Mouse (Mus musculus) urinary bladder, postnatal 10 days (tissue): ENCODE data around the gene Popdc2.

Source experiments
- DNase-seq: peaks from one replicate; pipeline ENCODE4 v3.0.0; 2022; ENCODE audit warnings: low spot score

Gene Popdc2

DNA sequence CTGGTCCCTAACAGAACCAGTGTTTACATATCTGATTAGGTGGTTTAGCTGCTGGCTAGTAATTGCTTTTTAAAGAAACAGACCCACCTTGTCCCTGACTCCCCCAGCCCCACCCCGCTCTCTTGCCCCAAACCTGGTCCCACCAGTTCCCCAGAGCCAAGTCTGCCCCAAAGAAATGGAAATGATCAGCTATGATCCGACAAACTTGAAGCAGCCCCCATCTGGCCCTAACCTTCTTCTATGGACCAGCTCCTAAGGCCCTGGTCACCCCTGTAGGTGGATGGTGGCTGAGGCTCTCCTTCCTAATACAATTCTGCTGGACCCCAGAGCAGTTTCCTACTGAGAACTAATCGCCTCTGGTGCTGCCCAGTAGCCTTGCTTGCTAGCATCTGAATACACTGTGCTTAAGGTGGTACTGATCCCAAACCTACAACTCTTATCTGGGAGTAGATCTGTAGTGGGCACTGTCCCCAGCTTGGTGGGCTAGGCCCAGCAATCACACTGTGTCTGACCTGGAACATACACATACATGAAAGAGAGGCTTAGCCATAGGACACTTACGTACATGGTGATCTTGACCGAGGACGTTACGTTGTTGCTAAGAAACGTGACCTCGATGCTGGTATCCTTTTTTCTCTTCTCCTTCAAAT is 38.4 kb downstream of the Popdc2 start:
- no peak for DNase-seq

DNA sequence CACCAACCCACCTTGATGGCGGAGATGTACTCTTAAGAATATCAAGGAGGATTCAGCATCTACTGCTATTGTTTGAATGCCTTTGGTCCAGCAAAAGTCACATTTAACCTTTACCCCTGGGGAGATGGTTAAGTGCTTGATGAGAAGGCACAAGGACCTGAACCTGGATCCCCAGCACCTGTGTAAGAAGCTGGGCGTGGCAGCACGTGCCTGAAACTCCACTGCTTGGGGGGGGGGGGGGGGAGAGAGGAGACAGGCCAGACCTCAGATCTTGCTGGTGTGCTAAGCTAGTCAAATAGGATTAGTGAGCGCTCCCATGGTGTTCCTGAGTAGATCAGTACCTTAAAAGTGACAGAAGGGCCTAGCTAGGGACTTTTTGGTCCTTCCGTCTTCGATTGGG is 39.5 kb downstream of the Popdc2 start:
- no peak for DNase-seq

DNA sequence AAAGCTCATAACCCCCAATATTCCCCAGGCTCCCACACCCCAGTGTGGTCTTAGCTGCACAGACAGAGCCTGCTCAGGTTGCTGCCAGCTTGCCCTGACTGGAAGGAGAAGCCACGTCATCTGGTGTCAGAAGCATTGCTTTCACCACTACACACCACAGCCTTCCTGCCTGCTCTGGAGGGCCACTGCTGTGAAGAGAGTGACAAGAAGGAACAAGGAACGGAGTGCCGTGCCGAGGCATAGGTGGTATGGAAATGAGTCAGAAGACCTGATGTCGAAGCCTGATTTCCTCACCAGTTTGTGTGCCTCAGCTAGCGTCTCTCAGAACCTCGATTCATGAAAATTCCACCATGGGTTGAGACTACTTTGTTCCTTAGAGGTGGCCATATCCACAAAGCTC is 41.6 kb downstream of the Popdc2 start:
- no peak for DNase-seq

DNA sequence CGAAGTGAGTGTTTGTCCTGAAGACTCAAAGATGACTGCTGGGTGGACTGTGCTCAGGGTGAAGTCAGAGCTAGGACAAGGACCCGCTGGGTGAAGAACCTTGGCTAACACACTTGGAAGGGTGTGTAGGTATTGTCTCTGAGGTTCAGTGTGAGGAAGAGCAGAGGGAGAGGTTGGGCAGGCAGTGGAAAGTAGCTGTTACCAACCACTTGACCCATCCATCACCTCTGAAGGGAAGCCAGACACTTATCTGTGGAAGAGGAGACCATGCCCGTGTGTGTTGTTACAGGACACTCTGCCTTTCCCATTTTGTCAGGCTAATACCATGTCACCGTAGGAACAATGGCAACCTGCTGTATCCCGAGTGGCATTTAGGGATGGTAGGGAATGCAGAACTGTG is 44.3 kb downstream of the Popdc2 start:
- no peak for DNase-seq

DNA sequence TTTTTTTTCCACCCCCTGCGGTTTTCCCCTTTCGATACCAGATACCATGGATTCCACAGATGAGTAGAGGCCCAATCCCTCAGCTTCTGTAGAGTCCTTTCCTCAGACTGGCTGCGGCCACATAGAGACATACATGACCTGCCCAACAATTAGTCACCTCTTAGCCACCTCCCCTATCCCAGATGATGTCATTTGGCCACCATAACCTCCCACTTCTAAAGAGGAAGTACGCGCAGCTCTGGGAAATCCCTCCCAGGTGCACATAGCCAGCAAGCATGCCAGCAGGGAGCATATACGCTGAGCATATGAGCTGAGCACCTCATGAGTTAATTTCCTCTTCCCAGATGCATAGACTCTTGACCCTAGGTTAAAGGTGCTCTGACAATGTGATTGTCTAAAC is 44.7 kb downstream of the Popdc2 start:
- DNase-seq: no peak

DNA sequence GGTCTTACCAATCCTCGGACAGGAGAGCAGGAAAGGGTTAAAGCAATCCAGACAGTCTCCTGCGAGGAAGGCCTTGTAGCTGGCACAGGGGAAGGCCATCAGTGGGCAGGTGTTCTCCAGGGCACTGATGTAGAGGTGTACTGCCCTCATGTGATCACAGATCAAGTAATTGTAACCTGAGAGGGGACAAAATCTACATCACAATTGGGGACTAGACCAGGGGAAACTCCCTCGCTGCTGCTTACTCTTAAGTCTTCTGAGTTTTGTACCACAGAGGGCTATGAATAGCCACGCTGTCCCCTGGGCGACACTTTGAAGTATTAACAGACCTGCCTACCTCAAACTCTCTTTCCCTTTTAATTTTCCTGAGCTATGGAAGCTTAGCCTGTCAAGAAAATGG is 45.6 kb downstream of the Popdc2 start:
- no peak for DNase-seq

DNA sequence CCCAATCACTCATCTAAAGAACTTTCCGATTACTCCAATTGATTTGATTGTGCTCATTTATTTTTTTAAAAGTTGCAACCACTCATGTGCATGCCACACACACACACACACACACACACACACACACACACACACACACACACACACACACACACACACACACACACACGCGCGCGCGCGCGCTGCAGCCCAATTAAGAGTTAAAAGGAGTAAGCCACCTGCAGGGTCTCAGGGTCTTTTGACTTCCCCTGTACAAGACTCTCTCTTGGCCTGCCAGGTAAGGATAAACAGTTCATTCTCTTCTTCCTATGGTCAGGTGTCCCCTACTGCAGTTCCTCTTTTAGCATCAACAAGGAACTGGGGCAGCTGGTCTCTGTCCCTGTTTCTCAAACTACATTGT is 46.4 kb downstream of the Popdc2 start:
- no peak for DNase-seq

DNA sequence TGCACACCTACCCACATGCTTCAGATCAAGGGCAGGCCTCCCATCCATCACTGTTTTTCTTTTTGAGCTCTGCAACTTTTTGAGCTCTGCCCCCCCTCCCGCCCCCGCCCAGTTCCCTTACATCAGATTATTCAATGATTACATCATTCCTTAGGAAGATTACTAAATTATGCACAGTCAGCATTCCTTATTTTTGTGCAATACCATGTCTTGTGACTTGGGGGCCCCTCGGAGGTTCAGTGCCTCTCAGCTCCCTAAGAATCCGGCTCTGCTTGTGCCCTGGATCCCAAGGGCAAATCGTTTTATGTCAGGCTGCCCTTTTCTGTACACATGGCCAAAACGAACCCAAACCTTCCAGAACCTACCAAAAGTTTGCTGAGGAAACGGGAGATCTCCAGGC is 52.9 kb downstream of the Popdc2 start:
- DNase-seq: no peak

DNA sequence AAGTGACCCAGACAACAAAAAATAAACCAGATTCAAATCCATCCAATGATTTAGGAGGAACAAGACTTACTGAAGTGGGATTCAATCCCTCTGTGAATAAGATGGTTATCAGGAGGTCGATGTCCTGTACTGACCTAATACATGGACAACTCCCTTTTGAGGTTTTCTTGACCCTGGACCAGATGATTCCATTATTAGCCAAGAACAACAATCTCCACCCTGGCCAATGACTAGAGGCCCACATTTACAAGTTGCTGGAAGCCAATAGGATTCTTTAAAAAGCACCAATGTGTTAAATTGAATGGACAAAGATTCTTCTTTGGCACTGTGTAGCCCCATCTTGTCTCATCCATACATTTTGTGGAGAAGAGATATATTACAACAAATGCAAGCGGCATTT is 63.4 kb downstream of the Popdc2 start:
- DNase-seq: no peak

DNA sequence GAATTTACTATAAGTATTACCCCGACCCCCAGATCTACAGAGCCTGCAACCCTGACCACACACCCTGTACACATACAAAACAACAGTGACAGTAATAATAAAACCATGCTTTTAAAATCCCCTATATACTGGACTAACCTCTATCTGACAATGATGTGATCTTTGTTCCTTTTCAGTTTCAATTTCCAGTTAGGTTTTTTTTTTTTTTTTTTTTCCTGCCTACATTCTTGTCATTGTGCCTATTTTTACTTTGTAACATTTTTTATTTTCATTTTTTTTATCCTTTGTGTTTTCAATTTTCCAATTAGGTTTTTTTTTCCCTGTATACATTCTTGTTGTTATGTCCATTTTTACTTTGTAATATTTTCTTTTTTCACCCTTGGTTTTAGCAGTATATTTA is 63.8 kb downstream of the Popdc2 start:
- no peak for DNase-seq
